Mouse (Mus musculus): ENCODE data around the gene Manba.
"Not testable (repeated sequence)": the region's sequence is repeated elsewhere in the genome, so short reads cannot be mapped to it uniquely, and the experiment has no call there.

The Manba gene

GRCm38 (mm10) chr3:135485128-135485899, at the start of gene Manba:
Manba (plus strand) TSS chr3:135485611.
- peak; percentile 76 for DNase-seq (ENCODE audit: extremely low spot score)

- DNase-seq (ENCODE audit: extremely low spot score), result peak; percentile 12
Observed at GRCm38 (mm10) chr3:135436901-135437616, 48.4 kb upstream of the Manba start.

DNA sequence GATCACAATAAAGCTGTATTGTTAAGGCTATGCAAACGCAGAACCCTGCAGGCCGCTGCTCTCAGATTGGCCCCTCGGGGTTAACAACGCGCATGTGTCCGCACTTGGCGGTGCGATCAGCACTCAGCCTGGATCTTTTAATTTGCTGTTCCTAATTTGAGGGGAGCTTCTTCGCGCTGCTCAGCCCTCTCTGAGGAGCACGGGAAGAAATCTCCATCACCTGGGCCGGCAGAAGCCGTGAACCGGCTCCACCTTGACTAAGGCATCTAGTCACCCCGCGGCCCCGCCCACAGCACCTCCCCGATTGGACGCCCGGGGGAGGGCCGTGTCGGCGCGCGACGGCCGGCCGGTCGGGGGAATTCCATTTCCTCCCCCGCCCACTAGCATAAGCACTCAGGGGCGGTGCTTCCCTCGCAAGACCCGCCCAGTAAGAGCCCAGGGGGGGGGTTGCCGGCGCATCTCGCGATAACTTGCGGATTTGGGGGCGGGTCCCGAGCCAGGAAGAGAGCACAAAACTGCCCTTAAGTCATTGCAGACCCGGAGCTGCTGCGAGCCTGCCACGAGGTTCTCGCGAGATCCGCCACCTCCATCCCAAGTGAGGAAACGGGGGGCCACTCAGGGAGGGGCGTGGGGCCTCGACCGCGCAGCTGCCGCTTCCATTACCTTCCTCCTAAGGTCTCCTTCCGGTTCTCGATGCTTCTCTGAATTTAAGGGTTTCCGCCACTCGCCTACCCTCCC, 47.5 kb upstream of the Manba start, which contains the start of gene Ube2d3:
Gene Ube2d3 (plus strand): TSS at position 392 of the 738 bp plus-strand sequence.
- peak; percentile 100 for DNase-seq (ENCODE audit: extremely low spot score)

DNA sequence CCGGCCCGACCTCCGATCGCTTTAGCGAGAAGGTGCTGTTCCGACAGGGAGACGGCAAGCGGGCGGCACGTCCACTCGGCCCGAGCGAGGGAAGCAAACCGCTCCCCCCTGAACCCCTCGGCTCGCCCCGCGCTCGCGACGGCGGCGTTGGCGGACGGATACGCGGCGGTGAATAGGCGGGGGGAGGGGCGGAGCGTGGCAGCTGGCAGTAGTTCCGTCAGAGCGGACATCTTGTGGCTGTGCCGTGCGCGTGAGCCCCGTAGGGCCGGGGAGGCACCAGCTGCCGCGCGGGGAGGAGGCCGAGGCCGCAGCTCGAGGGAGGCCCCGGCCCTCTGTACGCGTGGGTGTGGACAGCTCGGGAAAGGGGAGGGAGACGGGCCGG, 46.9 kb upstream of the Manba start:
- DNase-seq (ENCODE audit: extremely low spot score), result peak; percentile 96

DNA sequence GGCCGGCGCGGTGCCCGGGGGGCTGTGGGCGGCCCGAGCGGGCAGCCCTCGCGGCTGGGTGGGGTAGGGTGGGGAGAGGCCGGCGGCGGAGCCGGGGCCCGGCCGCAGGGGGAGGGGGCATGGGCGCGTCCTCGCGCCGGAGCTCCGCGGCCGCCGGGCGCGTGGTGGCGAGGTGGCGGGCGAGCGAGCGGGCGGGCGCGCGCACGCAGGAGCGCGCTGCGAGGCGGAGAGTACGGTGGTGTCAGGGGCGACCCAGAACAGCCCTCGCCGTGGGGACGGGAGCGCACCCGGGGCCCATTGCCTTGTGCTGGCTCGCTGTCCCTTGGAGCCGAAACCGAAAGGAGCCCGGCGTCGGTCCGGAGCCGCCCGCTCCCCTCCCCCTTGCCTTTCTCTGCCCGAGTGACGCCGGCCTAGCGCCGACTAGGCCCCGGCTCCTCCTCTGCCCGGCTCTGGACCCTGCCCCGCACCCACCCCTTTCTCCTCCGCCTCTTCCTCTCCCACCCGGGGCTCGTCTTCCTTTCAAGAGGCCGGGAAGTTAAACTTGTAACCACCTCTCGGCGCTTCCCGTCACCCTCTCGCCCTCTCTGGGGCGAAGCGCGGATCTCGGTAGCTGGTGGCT, 46.4 kb upstream of the Manba start:
- DNase-seq (ENCODE audit: extremely low spot score), result peak; percentile 85

DNA sequence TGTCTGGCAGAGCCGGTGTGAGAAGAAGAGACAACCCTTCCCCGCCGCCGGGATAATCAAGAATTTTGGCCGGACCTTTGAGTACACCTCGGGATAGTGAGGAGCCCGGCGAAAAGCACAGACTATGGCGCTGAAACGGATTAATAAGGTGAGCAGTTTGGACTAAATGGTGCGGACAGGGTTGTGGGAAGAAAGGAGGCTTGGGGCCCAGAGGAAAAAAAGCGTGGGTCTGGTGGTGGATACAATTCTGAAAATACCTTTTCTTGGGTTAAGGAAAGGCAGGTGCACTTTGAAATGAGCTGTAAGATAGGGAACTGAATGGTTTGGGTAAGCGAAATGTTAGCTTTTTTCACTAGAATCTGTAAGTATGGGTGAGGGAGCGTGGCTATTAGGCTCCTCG, 45.8 kb upstream of the Manba start:
- DNase-seq (ENCODE audit: extremely low spot score), result no peak

- DNase-seq (ENCODE audit: extremely low spot score), result peak; percentile 17
Observed at GRCm38 (mm10) chr3:135440221-135440620, 45.2 kb upstream of the Manba start.

DNA sequence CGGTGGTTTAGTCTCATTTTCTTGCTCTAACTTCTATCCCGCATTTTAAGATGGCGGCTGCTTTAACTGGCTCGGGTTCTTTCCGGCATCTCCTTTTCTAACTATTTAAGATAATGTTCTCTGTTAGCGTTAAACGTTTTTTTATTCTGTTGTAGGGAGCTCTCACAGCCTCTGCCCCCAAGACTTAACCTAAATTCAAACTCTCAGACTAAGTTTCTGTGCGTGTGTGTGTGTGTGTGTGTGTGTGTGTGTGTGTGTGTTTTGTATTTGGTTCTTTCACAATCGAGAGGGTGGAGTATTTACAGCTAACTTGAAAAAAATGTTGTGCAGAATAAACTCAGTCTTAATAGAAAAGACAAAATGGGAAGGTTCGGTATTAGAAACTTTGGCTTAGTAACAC, 44.8 kb upstream of the Manba start:
- DNase-seq (ENCODE audit: extremely low spot score), result no peak

- no peak for DNase-seq (ENCODE audit: extremely low spot score)
Observed at GRCm38 (mm10) chr3:135444930-135445329, 40.5 kb upstream of the Manba start.

GRCm38 (mm10) chr3:135458981-135459380, 26.4 kb upstream of the Manba start:
- no peak for DNase-seq (ENCODE audit: extremely low spot score)

- no peak for DNase-seq (ENCODE audit: extremely low spot score)
Observed at GRCm38 (mm10) chr3:135468402-135468801, 17.0 kb upstream of the Manba start.

DNA sequence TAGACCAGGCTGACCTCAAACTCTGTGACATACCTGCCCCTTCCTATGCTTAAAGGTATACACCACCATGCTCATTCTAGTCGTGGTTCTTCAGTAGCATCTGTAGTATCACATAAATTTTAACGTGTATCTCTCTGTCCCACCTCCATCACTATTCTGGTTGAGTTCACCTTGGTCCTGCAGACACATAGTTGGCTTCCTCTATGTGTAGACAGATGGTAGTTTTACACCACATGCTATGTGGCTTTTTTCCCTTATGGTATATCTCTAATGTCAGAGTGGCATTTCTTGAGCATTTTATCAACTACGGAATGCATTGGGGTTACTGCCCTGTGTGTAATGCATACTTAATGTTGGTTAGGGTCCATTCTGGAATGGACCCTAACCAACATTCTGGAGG, 16.3 kb upstream of the Manba start:
- DNase-seq (ENCODE audit: extremely low spot score), result no peak

- DNase-seq (ENCODE audit: extremely low spot score), result no peak
Observed at GRCm38 (mm10) chr3:135469974-135470373, 15.4 kb upstream of the Manba start.

DNA sequence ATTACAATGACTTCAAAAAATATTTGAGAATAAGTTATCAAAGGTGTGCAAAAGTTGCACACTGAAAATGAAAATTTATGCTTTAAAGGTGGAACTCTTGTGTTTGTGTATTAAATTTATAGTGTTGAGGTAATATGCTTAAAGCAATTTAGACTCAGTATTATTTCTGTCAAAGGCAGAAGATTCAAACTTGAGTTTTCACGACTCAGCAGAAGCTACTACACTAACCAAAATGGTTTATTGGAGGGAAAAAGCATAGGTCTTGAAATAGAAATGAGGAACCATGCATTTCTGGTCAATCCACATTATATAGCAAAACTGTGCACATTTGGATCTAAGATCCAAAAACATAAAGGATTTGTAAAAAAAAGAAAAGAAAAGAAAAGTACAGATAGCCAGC, 14.6 kb upstream of the Manba start:
- no peak for DNase-seq (ENCODE audit: extremely low spot score)

- DNase-seq (ENCODE audit: extremely low spot score), result no peak
Observed at GRCm38 (mm10) chr3:135475025-135475424, 10.4 kb upstream of the Manba start.

- no peak for DNase-seq (ENCODE audit: extremely low spot score)
Observed at GRCm38 (mm10) chr3:135476286-135476685, 9.1 kb upstream of the Manba start.

DNA sequence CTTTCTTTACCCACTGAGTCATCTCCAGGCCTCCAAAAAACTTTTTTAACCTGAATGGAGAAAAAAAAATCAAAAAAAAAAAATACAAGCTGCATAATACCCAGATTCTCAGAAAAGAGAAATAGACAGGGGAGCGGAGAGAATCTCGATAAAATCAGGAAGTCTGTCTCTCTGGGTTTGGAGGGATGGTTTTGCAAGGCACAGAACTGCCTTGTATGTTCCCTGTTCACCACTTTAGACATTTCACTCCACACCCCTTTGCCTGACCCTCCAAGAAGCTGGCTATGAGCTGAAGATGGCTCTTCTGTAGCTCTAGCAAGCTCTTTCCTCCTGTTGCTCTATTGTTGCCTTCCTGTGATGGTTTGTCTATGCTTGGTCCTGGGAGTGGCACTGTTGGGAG, 8.4 kb upstream of the Manba start:
- DNase-seq (ENCODE audit: extremely low spot score), result no peak

- not testable (repeated sequence) for DNase-seq (ENCODE audit: extremely low spot score)
Observed at GRCm38 (mm10) chr3:135479090-135479489, 6.3 kb upstream of the Manba start.

- DNase-seq (ENCODE audit: extremely low spot score), result no peak
Observed at GRCm38 (mm10) chr3:135480767-135481166, 4.6 kb upstream of the Manba start.

DNA sequence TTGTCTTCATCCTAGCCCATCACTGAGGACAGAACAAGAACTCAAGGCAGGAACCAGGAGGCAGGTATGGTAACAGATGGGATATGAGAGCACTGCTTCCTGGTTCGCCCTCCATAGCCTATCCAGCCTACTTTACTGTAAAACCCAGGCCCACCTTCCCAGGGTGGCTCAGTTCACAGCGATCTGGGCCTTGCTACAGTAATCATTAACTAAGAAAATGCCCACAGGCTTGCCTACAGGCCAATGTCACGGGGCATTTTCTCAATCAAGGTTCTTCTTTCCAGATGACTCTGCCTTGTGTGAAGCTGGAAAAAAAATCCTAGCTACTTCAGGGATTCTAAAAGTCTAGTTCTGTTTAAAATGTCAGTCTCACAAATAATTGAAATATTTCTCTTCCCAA, 3.8 kb upstream of the Manba start:
- no peak for DNase-seq (ENCODE audit: extremely low spot score)

DNA sequence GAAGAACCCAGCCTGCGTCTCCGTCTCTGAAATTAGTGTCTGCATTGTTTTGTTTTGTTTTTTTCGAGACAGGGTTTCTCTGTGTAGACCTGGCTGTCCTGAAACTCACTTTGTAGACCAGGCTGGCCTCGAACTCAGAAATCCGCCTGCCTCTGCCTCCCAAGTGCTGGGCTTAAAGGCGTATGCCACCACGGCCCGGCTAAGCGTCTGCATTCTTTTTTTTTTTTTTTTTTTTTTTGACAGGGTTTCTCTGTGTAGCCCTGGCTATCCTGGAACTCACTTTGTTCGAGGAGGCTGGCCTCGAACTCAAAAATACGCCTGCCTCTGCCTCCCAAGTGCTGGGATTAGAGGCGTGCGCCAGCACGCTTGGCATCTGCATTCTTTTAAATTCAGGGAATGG, 761 bp upstream of the Manba start:
- not testable (repeated sequence) for DNase-seq (ENCODE audit: extremely low spot score)

DNA sequence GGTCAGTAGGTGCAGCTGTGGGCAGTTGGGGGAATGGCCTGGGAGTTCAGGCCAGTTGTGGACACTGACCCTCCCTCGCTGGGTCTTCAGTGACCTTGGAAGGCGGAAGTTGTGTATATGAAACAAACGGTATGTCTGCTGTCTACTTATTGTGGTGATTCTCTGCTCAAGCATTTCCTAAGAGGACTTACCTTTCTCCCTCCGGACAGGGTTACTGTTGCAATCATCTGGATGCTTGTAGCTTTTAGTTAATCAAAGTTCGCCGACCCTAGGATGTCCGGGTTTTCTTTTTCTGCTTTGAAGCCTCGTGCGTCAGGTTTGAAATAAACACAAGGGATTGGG, 460 bp downstream of the Manba start:
- DNase-seq (ENCODE audit: extremely low spot score), result no peak
